Comparison of ENCODE assay signal across 27 mouse cellular contexts in the genomic region with DNA sequence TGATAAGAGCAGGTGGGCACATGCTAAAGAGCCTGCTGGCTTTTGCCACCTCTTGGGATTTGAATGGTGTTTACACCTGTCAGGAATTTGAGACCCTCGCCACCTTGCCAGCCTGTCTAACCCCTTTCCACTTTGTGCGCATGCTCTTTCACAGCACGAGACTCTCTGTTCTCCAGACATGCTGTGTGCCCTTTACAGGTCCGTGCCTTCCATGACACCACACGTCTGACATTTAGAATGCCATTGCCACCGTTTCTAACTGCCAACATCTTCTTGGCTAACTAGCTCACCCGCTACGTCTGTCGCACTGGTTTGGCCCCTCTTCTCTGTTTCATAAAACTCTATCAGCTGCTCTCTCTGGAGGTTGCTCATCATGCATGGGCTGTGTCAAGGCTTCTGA.
"Had no signal": no experiment of that assay in that cellular context is flagged by ENCODE, and none has a peak within 500 bp of the region (broad histone marks: within the 10 kb centered on the region; RNA-seq: fewer than 3 reads in every experiment).

No protein-coding gene starts in this region.

- ATAC-seq: hindbrain, postnatal 0 days; intestine, embryonic 16.5 days; liver, postnatal 0 days had no signal

- H3K27me3 ChIP-seq: heart, embryonic 13.5 days; heart, embryonic 15.5 days; hindbrain, embryonic 13.5 days; hindbrain, embryonic 15.5 days; kidney, embryonic 15.5 days; limb, embryonic 12.5 days; liver, embryonic 13.5 days; liver, embryonic 15.5 days had no signal

- H3K4me1 ChIP-seq: heart, embryonic 13.5 days; heart, embryonic 15.5 days; hindbrain, embryonic 13.5 days; hindbrain, embryonic 15.5 days; kidney, embryonic 15.5 days; limb, embryonic 12.5 days; liver, embryonic 13.5 days; liver, embryonic 15.5 days had no signal

- DNase-seq: gastrocnemius, adult 2 months; gastrocnemius, postnatal 14 days; gastrocnemius, postnatal 36 days; heart, adult 18-20 months; heart, postnatal 14 days; heart, postnatal 36 days; kidney, adult 11 months; kidney, adult 2 months; kidney, adult 9 months; kidney, postnatal 14 days; kidney, postnatal 36 days; layer of hippocampus, adult 9-11 months; layer of hippocampus, postnatal 36 days; left cerebral cortex, postnatal 4 days; liver; liver, embryonic 13.5 days; liver, postnatal 0 days had no signal

- H3K4me3 ChIP-seq: gastrocnemius, adult 2 months; heart, embryonic 13.5 days; heart, embryonic 15.5 days; hindbrain, embryonic 13.5 days; hindbrain, embryonic 15.5 days; kidney, embryonic 15.5 days; limb, embryonic 12.5 days; liver, embryonic 13.5 days; liver, embryonic 15.5 days had no signal

- H3K27ac ChIP-seq: gastrocnemius, adult 2 months; heart, embryonic 13.5 days; heart, embryonic 15.5 days; hindbrain, embryonic 13.5 days; hindbrain, embryonic 15.5 days; hindbrain, postnatal 0 days; kidney, embryonic 15.5 days; kidney, postnatal 0 days; limb, embryonic 12.5 days; liver, embryonic 13.5 days; liver, embryonic 15.5 days had no signal

- H3K9me3 ChIP-seq: heart, embryonic 13.5 days; heart, embryonic 15.5 days; hindbrain, embryonic 13.5 days; hindbrain, embryonic 15.5 days; kidney, embryonic 15.5 days; limb, embryonic 12.5 days; liver, embryonic 13.5 days; liver, embryonic 15.5 days had no signal

- H3K36me3 ChIP-seq: heart, embryonic 13.5 days; heart, embryonic 15.5 days; hindbrain, embryonic 13.5 days; hindbrain, embryonic 15.5 days; kidney, embryonic 15.5 days; limb, embryonic 12.5 days; liver, embryonic 13.5 days; liver, embryonic 15.5 days had no signal
